Mouse (Mus musculus): Measurements from ENCODE around the gene Gramd4. TPM values are rescaled to one million over a fixed set of nuclear protein-coding genes. Genes with fewer than 3 reads are reported as not detected.

The Gramd4 gene
- polyA plus RNA-seq, 1 experiment from 2014 or later: 12.6 TPM

GRCm38 (mm10) chr15:86134941-86135783 lies 77.7 kb downstream of the Gramd4 start:
- peak; percentile 83 for DNase-seq (ENCODE audit: low spot score)
- no peak overlapping the region for H3K4me2 ChIP-seq
- H3K4me3 ChIP-seq (ENCODE audit: low read depth, low read length): no peak overlapping the region
- H3K9me3 ChIP-seq (ENCODE audit: control insufficient read depth, low read length): no peaks in the 10 kb centered on the region
- H3K9ac ChIP-seq (ENCODE audit: low read depth, low read length): no peak overlapping the region
- 51% methylated on average over 18 of the region's 18 CpGs for WGBS
- peaks cover 7% of the 10 kb centered on the region for H3K36me3 ChIP-seq (ENCODE audit: control insufficient read depth, insufficient read depth, low read length)
- no peaks in the 10 kb centered on the region for H3K27me3 ChIP-seq (replicated peaks; ENCODE audit: control insufficient read depth, insufficient read depth, low read length)
- H3K4me1 ChIP-seq (replicated peaks; ENCODE audit: control insufficient read depth, insufficient read depth, low read length): no peaks in the 10 kb centered on the region
- no peak overlapping the region for H3K27ac ChIP-seq (ENCODE audit: low read depth, low read length)
- ATAC-seq (replicated peaks; ENCODE audit: low FRiP score): peak; percentile 28; the same call in 1 of the 2 replicates

GRCm38 (mm10) chr15:86137638-86138037 lies 80.1 kb downstream of the Gramd4 start:
- Histone ChIP-seq H3K9ac (ENCODE audit: low read depth, low read length) (no peak overlapping the region), H3K27me3 (replicated peaks; ENCODE audit: control insufficient read depth, insufficient read depth, low read length) (no peaks in the 10 kb centered on the region), H3K36me3 (ENCODE audit: control insufficient read depth, insufficient read depth, low read length) (peaks cover 10% of the 10 kb centered on the region), H3K4me3 (ENCODE audit: low read depth, low read length) (no peak overlapping the region), H3K9me3 (ENCODE audit: control insufficient read depth, low read length) (no peaks in the 10 kb centered on the region), H3K27ac (ENCODE audit: low read depth, low read length) (no peak overlapping the region), H3K4me2 (no peak overlapping the region), H3K4me1 (replicated peaks; ENCODE audit: control insufficient read depth, insufficient read depth, low read length) (no peaks in the 10 kb centered on the region)
- WGBS: 43% methylated on average over 4 of the region's 4 CpGs
- no peak for DNase-seq (ENCODE audit: low spot score)
- 0 out of 2 replicates have a peak, but pooled peaks have one; percentile 13 for ATAC-seq (replicated peaks; ENCODE audit: low FRiP score)

- Histone ChIP-seq H3K9ac (ENCODE audit: low read depth, low read length) (no peak overlapping the region), H3K4me1 (replicated peaks; ENCODE audit: control insufficient read depth, insufficient read depth, low read length) (no peaks in the 10 kb centered on the region), H3K36me3 (ENCODE audit: control insufficient read depth, insufficient read depth, low read length) (peaks cover 10% of the 10 kb centered on the region), H3K27ac (ENCODE audit: low read depth, low read length) (no peak overlapping the region), H3K4me2 (no peak overlapping the region), H3K4me3 (ENCODE audit: low read depth, low read length) (no peak overlapping the region), H3K27me3 (replicated peaks; ENCODE audit: control insufficient read depth, insufficient read depth, low read length) (no peaks in the 10 kb centered on the region), H3K9me3 (ENCODE audit: control insufficient read depth, low read length) (no peaks in the 10 kb centered on the region)
- WGBS: 35% methylated on average over 10 of the region's 10 CpGs
- ATAC-seq (replicated peaks; ENCODE audit: low FRiP score): no peak
- no peak for DNase-seq (ENCODE audit: low spot score)
Measured at GRCm38 (mm10) chr15:86140323-86140722, 82.8 kb downstream of the Gramd4 start.

GRCm38 (mm10) chr15:86144577-86144976 lies 87.1 kb downstream of the Gramd4 start:
- no peak overlapping the region for H3K9ac ChIP-seq (ENCODE audit: low read depth, low read length)
- H3K4me2 ChIP-seq: no peak overlapping the region
- H3K4me3 ChIP-seq (ENCODE audit: low read depth, low read length): no peak overlapping the region
- H3K9me3 ChIP-seq (ENCODE audit: control insufficient read depth, low read length): no peaks in the 10 kb centered on the region
- DNase-seq (ENCODE audit: low spot score) (no peak), ATAC-seq (replicated peaks; ENCODE audit: low FRiP score) (no peak)
- no peak overlapping the region for H3K27ac ChIP-seq (ENCODE audit: low read depth, low read length)
- WGBS: 74% methylated on average over 7 of the region's 7 CpGs
- H3K27me3 ChIP-seq (replicated peaks; ENCODE audit: control insufficient read depth, insufficient read depth, low read length): no peaks in the 10 kb centered on the region
- peaks cover 8% of the 10 kb centered on the region; the same call in 1 of the 2 replicates for H3K36me3 ChIP-seq (ENCODE audit: control insufficient read depth, insufficient read depth, low read length)
- H3K4me1 ChIP-seq (replicated peaks; ENCODE audit: control insufficient read depth, insufficient read depth, low read length): no peaks in the 10 kb centered on the region

GRCm38 (mm10) chr15:86145046-86145445 lies 87.6 kb downstream of the Gramd4 start:
- 79% methylated on average over 7 of the region's 7 CpGs for WGBS
- H3K27ac ChIP-seq (ENCODE audit: low read depth, low read length): no peak overlapping the region
- H3K27me3 ChIP-seq (replicated peaks; ENCODE audit: control insufficient read depth, insufficient read depth, low read length): no peaks in the 10 kb centered on the region
- no peak overlapping the region for H3K4me3 ChIP-seq (ENCODE audit: low read depth, low read length)
- peaks cover 8% of the 10 kb centered on the region; the same call in 1 of the 2 replicates for H3K36me3 ChIP-seq (ENCODE audit: control insufficient read depth, insufficient read depth, low read length)
- no peak for ATAC-seq (replicated peaks; ENCODE audit: low FRiP score)
- H3K9ac ChIP-seq (ENCODE audit: low read depth, low read length): no peak overlapping the region
- H3K4me2 ChIP-seq: no peak overlapping the region
- no peaks in the 10 kb centered on the region for H3K4me1 ChIP-seq (replicated peaks; ENCODE audit: control insufficient read depth, insufficient read depth, low read length)
- H3K9me3 ChIP-seq (ENCODE audit: control insufficient read depth, low read length): no peaks in the 10 kb centered on the region
- no peak for DNase-seq (ENCODE audit: low spot score)

GRCm38 (mm10) chr15:86146922-86147321 lies 89.4 kb downstream of the Gramd4 start:
- Histone ChIP-seq H3K4me1 (replicated peaks; ENCODE audit: control insufficient read depth, insufficient read depth, low read length) (no peaks in the 10 kb centered on the region), H3K9ac (ENCODE audit: low read depth, low read length) (no peak overlapping the region), H3K4me2 (no peak overlapping the region), H3K9me3 (ENCODE audit: control insufficient read depth, low read length) (no peaks in the 10 kb centered on the region), H3K36me3 (ENCODE audit: control insufficient read depth, insufficient read depth, low read length) (0 out of 2 replicates have a peak, but pooled peaks cover 3% of the 10 kb centered on the region), H3K27ac (ENCODE audit: low read depth, low read length) (no peak overlapping the region), H3K27me3 (replicated peaks; ENCODE audit: control insufficient read depth, insufficient read depth, low read length) (no peaks in the 10 kb centered on the region), H3K4me3 (ENCODE audit: low read depth, low read length) (no peak overlapping the region)
- DNase-seq (ENCODE audit: low spot score) (no peak), ATAC-seq (replicated peaks; ENCODE audit: low FRiP score) (no peak)
- WGBS: 84% methylated on average over 8 of the region's 8 CpGs

- H3K4me1 ChIP-seq (replicated peaks; ENCODE audit: control insufficient read depth, insufficient read depth, low read length): no peaks in the 10 kb centered on the region
- no peaks in the 10 kb centered on the region for H3K27me3 ChIP-seq (replicated peaks; ENCODE audit: control insufficient read depth, insufficient read depth, low read length)
- DNase-seq (ENCODE audit: low spot score) (no peak), ATAC-seq (replicated peaks; ENCODE audit: low FRiP score) (no peak)
- H3K27ac ChIP-seq (ENCODE audit: low read depth, low read length): no peak overlapping the region
- no peak overlapping the region for H3K9ac ChIP-seq (ENCODE audit: low read depth, low read length)
- no peak overlapping the region for H3K4me3 ChIP-seq (ENCODE audit: low read depth, low read length)
- H3K4me2 ChIP-seq: no peak overlapping the region
- peaks cover 12% of the 10 kb centered on the region; the same call in 1 of the 2 replicates for H3K36me3 ChIP-seq (ENCODE audit: control insufficient read depth, insufficient read depth, low read length)
- H3K9me3 ChIP-seq (ENCODE audit: control insufficient read depth, low read length): no peaks in the 10 kb centered on the region
- 72% methylated on average over 4 of the region's 4 CpGs for WGBS
Measured at GRCm38 (mm10) chr15:86150593-86150992, 93.1 kb downstream of the Gramd4 start.

GRCm38 (mm10) chr15:86153481-86153960 lies 96.0 kb downstream of the Gramd4 start:
- no peaks in the 10 kb centered on the region for H3K4me1 ChIP-seq (replicated peaks; ENCODE audit: control insufficient read depth, insufficient read depth, low read length)
- H3K9ac ChIP-seq (ENCODE audit: low read depth, low read length): no peak overlapping the region
- no peak for ATAC-seq (replicated peaks; ENCODE audit: low FRiP score)
- no peak overlapping the region for H3K4me3 ChIP-seq (ENCODE audit: low read depth, low read length)
- H3K36me3 ChIP-seq (ENCODE audit: control insufficient read depth, insufficient read depth, low read length): peaks cover 12% of the 10 kb centered on the region; the same call in 1 of the 2 replicates
- no peak overlapping the region for H3K4me2 ChIP-seq
- H3K27ac ChIP-seq (ENCODE audit: low read depth, low read length): no peak overlapping the region
- H3K27me3 ChIP-seq (replicated peaks; ENCODE audit: control insufficient read depth, insufficient read depth, low read length): no peaks in the 10 kb centered on the region
- H3K9me3 ChIP-seq (ENCODE audit: control insufficient read depth, low read length): no peaks in the 10 kb centered on the region
- WGBS: 84% methylated on average over 12 of the region's 12 CpGs
- no peak for DNase-seq (ENCODE audit: low spot score)

GRCm38 (mm10) chr15:86156492-86156891 lies 99.0 kb downstream of the Gramd4 start:
- Histone ChIP-seq H3K4me3 (ENCODE audit: low read depth, low read length) (no peak overlapping the region), H3K36me3 (ENCODE audit: control insufficient read depth, insufficient read depth, low read length) (peaks cover 9% of the 10 kb centered on the region; the same call in 1 of the 2 replicates), H3K27me3 (replicated peaks; ENCODE audit: control insufficient read depth, insufficient read depth, low read length) (no peaks in the 10 kb centered on the region), H3K4me1 (replicated peaks; ENCODE audit: control insufficient read depth, insufficient read depth, low read length) (0 out of 2 replicates have a peak, but pooled peaks cover 3% of the 10 kb centered on the region), H3K4me2 (no peak overlapping the region), H3K9ac (ENCODE audit: low read depth, low read length) (no peak overlapping the region), H3K9me3 (ENCODE audit: control insufficient read depth, low read length) (no peaks in the 10 kb centered on the region), H3K27ac (ENCODE audit: low read depth, low read length) (no peak overlapping the region)
- no peak for ATAC-seq (replicated peaks; ENCODE audit: low FRiP score)
- no peak for DNase-seq (ENCODE audit: low spot score)
- 86% methylated on average over 5 of the region's 5 CpGs for WGBS
